Mouse (Mus musculus) left cerebral cortex, adult 2 months (tissue): ENCODE measurements at regions not wholly inside any gene's neighbourhood (a gene's known extent, or its start where the extent isn't known, plus 50 kb on each side); places are given as distances from the start of the nearest gene placed in this dataset.

Experiments
- DNase-seq, 2 experiments: peaks; one replicate each; pipeline ENCODE4 v3.0.0; 2021 to 2022; ENCODE audit warnings: low spot score in 2 of 2, mixed read lengths in 1 of 2; ENCODE audit errors: extremely low spot score in 1 of 2
- H3K27ac ChIP-seq: fragments of 200-600 bp; 2 replicates; pipeline ENCODE4 v1.8.1; 2022
- H3K4me3 ChIP-seq: fragments of 200-600 bp; 2 replicates; pipeline ENCODE4 v1.8.1; 2022
- CTCF ChIP-seq: fragments of 200-600 bp; IDR thresholded peaks from 2 replicates; pipeline ENCODE4 v1.8.1; 2022; ENCODE audit warnings: antibody characterized with exemption, mild to moderate bottlenecking, moderate library complexity
- intact Hi-C: fragments of 180-260 bp; cut with DNase I; formaldehyde crosslinking; loops from one replicate; pipeline ENCODE4 v1.15.1; 2025

DNA sequence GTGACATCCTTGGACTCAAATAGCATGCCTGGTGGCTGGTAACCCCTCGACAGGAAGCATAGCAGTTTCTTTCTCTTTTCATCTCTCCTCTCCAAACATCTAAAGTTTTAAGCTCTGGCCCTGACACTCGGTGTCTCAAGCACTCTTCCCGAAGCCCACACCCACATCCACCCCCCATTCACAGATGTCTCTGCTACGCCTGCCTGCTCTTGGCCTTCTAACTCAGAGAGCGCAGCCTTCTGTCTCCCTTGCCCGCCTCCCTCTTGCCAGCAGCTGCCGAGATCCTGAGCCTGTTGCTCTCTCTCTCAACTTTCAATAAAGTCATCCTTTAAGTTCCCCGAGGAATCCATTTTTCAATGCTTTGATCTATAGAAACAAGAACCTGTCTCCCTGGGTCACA, 277.1 kb upstream of the Sulf2 start:
- no peak for TF ChIP-seq CTCF
- intact Hi-C loops: loop anchor here (2.0 to 5.0 kb wide), 6 partner anchors 16 to 325 kb away; no protein-coding TSS in a partner anchor
- Histone ChIP-seq H3K27ac (peak overlapping the region; percentile 40), H3K4me3 (no peak overlapping the region)
- no peak for DNase-seq

DNA sequence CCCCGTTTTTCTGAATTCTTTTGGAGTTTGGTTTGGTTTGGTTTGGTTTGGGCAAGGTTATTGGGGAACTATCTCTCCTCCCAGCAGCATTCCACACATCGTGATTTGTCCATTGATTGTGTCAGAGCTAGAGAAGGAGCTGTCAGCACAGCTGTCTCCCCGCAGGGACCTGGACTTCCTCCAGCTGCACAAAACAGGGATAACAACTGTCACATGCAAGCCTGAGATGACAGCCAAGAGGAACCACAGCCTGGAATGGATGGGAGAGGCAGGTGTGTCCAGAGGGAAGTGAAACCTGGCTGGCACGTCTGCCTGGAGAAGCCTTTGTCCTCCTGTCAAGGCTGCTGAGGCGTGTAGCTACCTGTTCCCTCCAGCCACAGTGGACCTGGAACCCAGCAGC, 274.5 kb upstream of the Sulf2 start:
- Histone ChIP-seq H3K4me3 (no peak overlapping the region), H3K27ac (no peak overlapping the region)
- no peak for TF ChIP-seq CTCF
- no peak for DNase-seq
- intact Hi-C loops: loop anchor here (5.0 kb wide), 3 partner anchors 122 to 323 kb away; no protein-coding TSS in a partner anchor

DNA sequence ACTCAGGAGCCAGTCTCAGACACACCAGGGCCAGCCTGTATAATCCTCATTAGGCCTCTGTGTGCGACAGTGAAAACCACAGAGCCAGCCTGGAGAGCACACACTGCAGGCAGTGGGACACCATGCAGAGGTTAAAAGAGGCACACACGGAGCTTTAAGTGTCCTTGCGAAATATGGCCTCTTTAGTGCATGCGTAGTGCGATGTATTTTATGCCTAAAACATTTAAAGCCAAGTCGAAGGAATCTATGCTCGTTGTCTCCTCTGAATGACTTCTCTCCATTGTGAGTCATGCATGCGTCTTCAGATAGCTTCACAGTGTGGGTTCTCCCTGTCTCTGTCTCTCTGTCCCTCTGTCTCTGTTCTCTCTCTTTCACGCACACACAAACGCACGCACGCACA, 274.0 kb upstream of the Sulf2 start:
- no peak for TF ChIP-seq CTCF
- intact Hi-C loops: no loop called here
- DNase-seq: no peak
- no peak overlapping the region for H3K4me3 ChIP-seq
- no peak overlapping the region for H3K27ac ChIP-seq

DNA sequence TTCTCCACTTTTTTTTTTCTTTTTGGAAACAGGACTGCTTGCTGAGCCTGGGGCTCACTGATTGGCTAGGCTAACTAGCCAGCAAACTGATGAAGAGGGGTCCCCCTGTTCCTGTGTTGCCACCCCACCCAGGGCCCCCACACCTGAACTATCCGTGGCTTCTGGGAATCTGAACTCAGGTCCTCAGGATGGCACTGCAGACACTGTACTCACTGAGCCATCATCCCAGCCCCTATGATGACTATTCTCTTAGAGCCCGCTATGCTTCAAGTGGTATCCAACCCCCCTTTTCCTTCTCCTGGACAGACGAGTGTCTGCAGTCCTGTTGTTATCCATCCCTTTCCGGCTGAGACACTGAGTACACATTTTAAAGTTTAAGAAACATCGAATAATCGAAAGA, 271.9 kb upstream of the Sulf2 start:
- no peak overlapping the region for H3K27ac ChIP-seq
- TF ChIP-seq CTCF: no peak
- no peak for DNase-seq
- intact Hi-C loops: no loop called here
- H3K4me3 ChIP-seq: no peak overlapping the region

DNA sequence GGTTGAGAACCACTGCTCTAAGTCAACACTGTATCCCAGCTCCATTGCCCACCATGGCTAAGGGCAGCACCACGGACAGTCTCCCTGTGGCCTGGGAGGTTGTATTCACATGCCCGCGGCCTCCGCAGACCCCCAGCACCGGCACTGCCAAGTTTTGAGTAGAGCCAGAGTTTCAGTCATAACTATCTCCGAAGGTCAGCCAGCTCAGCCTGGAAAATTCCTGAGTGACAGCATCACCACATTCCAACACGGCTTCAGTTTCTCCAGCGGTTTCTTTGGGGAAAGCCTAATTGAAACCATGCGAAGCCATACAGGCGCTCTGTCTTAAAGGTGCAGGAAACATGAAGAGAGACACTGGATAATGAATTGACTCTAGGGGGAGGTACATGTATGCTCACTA, 271.5 kb upstream of the Sulf2 start:
- Histone ChIP-seq H3K4me3 (no peak overlapping the region), H3K27ac (no peak overlapping the region)
- TF ChIP-seq CTCF: no peak
- no peak for DNase-seq
- intact Hi-C loops: no loop called here

DNA sequence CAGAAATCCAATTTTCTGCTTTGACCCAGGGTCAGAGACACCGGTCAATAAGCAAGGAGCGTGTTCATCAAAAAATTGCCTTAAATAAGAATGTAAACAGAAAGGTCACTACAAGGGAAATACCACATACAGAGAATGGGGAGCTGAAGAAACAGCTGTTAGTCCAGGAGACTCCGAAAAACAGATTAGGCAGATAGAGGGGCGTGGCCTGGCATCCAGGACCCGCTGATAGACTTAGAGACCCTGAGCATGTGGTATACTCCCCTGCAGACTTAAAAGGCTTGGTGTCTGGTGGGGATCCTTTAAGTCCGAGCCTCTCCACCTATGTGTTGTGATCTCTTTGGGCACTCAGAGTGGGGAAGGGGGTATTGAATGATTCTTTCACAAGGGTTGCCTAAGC, 271.0 kb upstream of the Sulf2 start:
- no peak for DNase-seq
- no peak for TF ChIP-seq CTCF
- intact Hi-C loops: no loop called here

DNA sequence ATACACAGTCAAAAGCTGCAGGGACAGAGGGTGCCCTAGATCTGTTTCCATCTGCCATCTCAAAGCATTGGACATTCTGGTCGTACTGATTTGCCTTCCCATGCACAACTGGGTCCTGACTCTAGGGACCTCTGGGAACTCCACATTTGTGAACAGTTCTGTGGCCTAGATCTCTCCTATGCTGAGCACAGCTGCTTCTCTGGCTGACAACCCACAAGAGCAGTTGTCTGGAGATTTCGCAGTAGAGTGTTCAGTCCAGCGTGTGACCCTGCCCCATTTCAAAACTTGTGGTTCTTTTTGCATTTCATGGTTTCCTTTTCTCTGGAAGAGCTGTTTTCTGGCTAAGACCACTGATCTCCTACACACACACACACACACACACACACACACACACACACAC, 269.7 kb upstream of the Sulf2 start:
- intact Hi-C loops: no loop called here
- no peak overlapping the region for H3K4me3 ChIP-seq
- no peak for DNase-seq
- no peak overlapping the region for H3K27ac ChIP-seq
- no peak for TF ChIP-seq CTCF

More for the DNA sequence above, 271.0 kb upstream of the Sulf2 start:
- H3K4me3 ChIP-seq: no peak overlapping the region
- no peak overlapping the region for H3K27ac ChIP-seq

DNA sequence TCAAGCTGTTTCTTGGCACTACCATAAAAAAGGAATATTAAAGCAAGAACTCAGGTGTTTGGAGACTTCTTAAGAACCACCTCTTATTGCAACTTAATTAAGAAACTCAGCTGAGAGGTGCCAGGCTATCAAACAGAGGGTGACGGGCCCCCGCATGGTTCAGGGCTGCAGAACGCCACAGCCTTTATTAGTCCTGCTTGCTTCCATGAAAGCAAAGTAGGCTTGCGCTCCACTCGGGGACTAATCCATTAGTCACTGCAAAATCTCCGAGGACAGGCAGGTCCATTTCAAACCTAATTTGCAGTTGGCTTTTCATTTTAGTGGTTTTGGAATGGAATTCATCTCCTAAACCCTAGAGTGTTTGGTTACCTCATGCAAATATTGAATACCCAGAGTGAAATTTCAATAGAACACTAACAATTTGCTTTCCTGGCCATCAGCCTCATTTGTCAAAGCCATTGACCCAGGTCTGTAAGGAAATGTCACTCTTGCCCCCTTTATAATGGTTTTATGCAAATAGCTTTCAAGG, 267.7 kb upstream of the Sulf2 start:
- Histone ChIP-seq H3K4me3 (no peak overlapping the region), H3K27ac (no peak overlapping the region)
- intact Hi-C loops: no loop called here
- DNase-seq: no peak
- no peak for TF ChIP-seq CTCF

DNA sequence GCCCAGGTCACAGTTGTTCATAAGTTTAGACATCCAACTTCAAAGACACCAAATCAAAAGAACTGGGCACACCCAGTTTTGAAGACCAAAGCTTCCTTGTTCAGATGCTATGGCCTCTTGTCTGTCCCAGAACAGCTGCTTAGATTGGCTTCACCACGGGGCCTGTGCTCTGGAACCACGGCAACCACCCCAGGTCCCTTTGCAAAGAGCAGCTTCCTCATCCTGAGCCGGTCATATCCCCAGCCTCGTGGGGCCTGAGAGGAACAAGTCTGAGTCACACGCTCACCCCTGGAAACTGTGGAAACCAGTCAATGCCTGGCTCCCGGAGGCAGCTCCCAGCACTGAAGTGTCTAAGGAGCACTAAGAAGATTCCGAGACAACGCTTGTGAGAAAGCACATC, 264.8 kb upstream of the Sulf2 start:
- Histone ChIP-seq H3K27ac (no peak overlapping the region), H3K4me3 (no peak overlapping the region)
- intact Hi-C loops: no loop called here
- no peak for DNase-seq
- TF ChIP-seq CTCF: no peak

DNA sequence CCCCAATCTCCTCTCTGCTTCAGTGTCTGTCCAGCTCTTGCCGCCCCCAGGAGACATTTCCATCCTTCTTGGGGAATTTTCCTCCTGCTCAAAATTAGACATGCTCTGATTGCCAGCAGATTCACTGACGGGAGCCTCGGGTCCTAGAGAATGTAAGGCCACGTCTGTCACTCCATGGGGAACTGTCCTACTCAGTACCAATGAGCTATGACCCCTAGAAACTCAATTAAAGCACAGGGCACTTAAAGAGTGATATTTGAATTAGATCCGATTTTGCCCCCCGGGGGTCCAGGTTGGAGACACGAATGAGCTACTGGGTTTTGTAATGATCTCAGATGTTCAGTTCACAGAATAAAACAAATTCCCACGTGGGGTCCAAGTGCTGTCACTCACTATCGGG, 263.8 kb upstream of the Sulf2 start:
- intact Hi-C loops: no loop called here
- no peak for DNase-seq
- no peak for TF ChIP-seq CTCF
- Histone ChIP-seq H3K27ac (no peak overlapping the region), H3K4me3 (no peak overlapping the region)

DNA sequence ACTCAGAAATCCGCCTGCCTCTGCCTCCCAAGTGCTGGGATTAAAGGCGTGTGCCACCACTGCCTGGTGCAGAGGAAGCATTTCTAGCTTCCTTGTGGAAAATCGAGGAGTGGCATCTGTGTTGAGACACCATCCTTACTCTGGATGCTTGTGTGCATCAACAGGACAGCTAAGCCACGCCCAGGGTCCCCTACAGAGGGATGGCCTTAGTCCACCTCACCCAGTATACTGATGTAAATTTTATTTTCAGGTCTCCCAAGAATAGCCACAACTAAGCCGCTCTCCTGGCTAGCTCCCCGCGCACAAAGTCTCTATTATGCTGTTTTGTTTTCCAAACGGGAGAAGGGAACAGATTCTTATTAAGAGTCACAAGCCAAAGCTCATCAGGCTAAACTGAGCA, 262.8 kb upstream of the Sulf2 start:
- no peak for TF ChIP-seq CTCF
- no peak for DNase-seq
- no peak overlapping the region for H3K4me3 ChIP-seq
- intact Hi-C loops: no loop called here
- peak overlapping the region; percentile 2; the same call in 1 of the 2 replicates for H3K27ac ChIP-seq

DNA sequence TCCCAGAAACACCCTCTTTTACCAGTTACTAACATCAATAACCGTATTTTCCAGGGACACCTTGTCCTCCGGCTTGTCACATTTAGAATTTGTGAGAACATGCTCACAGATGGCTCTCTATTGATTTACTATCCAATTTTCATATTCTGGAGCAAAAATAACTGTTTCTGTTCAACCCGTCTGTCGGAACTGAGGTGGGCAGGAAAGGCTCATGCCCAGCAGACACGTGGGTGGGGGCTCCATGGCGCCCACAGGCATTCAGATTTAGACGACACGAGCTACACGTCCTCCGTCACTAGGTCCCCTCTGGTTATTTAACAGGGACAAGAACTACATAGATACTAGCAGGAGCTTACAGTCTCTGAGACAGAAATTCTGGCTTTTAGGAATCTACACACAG, 262.2 kb upstream of the Sulf2 start:
- intact Hi-C loops: loop anchor here (2.0 kb wide), 1 partner anchor 15 kb away; no protein-coding TSS in a partner anchor

DNA sequence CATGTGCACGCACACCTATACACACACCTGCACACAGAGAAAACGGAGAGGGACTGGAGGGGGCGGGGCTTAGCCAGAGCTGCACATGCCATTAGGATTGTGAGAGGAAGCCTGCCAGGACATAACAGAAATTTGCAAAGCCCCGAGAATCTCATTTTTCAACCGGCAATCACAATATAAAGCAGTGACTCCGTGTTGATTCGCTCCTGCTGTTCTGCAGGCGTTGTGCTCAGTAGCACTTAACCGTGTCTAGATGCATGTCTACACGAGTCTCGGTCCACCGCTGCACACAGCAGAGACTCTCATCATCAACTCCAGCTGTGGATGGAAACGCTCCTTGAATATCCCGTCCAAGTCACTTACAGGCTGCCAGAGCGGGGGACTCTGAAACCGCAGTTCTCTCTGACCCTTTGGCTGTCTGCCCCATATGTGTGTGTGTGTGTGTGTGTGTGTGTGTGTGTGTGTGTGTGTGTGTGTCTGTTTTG, 260.1 kb upstream of the Sulf2 start:
- intact Hi-C loops: no loop called here
- TF ChIP-seq CTCF: no peak
- no peak overlapping the region for H3K27ac ChIP-seq
- no peak for DNase-seq
- no peak overlapping the region for H3K4me3 ChIP-seq

More for the DNA sequence above, 262.2 kb upstream of the Sulf2 start:
- H3K4me3 ChIP-seq: no peak overlapping the region
- no peak for TF ChIP-seq CTCF
- peak overlapping the region; percentile 2; the same call in 1 of the 2 replicates for H3K27ac ChIP-seq
- peak; percentile 63 to 67 for DNase-seq

DNA sequence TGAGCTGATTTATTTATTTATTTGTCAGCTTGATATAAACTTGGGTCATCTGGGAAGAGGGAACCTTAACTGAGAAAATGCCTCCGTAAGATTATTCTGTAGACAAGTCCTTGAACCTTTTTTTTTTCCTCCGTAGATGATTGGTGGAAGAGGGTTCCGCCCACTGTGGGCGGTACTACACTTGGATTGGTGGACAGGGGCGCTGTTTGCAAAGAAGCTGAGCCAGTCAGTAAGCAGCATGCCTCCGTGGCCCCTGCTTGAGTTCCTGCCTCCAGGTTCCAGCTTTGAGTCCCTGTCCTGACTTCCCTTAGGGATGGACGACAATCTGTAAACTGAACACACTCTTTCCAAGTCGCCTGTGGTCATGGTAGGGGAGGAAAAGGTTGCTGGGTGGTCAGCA, 259.4 kb upstream of the Sulf2 start:
- H3K4me3 ChIP-seq: no peak overlapping the region
- no peak for DNase-seq
- intact Hi-C loops: no loop called here
- no peak overlapping the region for H3K27ac ChIP-seq
- TF ChIP-seq CTCF: no peak
